Comparison of ENCODE assay signal across 21 mouse cellular contexts in the genomic region with DNA sequence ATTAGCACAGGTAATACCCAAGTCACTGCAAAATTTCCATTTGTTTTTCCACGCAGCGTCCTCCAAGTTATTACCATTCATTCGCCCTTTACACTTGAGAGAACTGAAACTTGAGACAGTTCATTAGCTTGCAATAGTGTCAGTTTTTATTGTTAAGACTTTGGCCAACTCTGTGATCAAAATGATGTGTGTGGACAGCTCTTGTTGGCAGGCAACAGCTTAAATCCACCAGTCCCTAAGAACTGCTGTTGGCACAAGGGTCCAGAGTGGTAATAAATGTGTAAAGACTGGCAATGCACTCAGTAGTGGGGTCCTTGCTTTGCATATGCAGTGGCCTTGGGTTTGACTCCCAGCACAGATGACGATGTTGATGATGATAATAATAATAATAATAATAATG. TPM values are rescaled to one million over a fixed set of nuclear protein-coding genes. Genes with fewer than 3 reads are reported as not detected.
"Had no signal": no experiment of that assay in that cellular context is flagged by ENCODE, and none has a peak within 500 bp of the region (broad histone marks: within the 10 kb centered on the region; RNA-seq: fewer than 3 reads in every experiment).

No protein-coding gene starts in this region.

- H3K4me2 ChIP-seq: lung, embryonic 14.5 days; midbrain, embryonic 12.5 days; neural tube, embryonic 13.5 days; neural tube, embryonic 15.5 days; stomach, embryonic 15.5 days had no signal

- DNase-seq: lung, adult 18-20 months; lung, embryonic 14.5 days; lung, postnatal 10 days; lung, postnatal 4 days; midbrain, embryonic 14.5 days; retina, postnatal 1 day; right cerebral cortex, adult 18-20 months; right cerebral cortex, postnatal 25 days; right cerebral cortex, postnatal 4 days; spleen, adult 18-20 months; thymus, adult 2 months; thymus, postnatal 25 days; thymus, postnatal 4 days had no signal

- H3K4me3 ChIP-seq: midbrain, embryonic 12.5 days; myocyte; neural tube, embryonic 13.5 days; neural tube, embryonic 15.5 days; stomach, embryonic 15.5 days had no signal

- H3K9me3 ChIP-seq: midbrain, embryonic 12.5 days; neural tube, embryonic 13.5 days; neural tube, embryonic 15.5 days; stomach, embryonic 15.5 days had no signal

- H3K9ac ChIP-seq: lung, embryonic 14.5 days; midbrain, embryonic 12.5 days; neural tube, embryonic 13.5 days; neural tube, embryonic 15.5 days; stomach, embryonic 15.5 days had no signal

- ATAC-seq: midbrain, embryonic 16.5 days had no signal

- H3K27me3 ChIP-seq: midbrain, embryonic 12.5 days; neural tube, embryonic 13.5 days; neural tube, embryonic 15.5 days; stomach, embryonic 15.5 days had no signal

- H3K4me1 ChIP-seq: midbrain, embryonic 12.5 days; neural tube, embryonic 13.5 days; neural tube, embryonic 15.5 days; stomach, embryonic 15.5 days had no signal

- H3K27ac ChIP-seq: midbrain, embryonic 12.5 days; neural tube, embryonic 13.5 days; neural tube, embryonic 15.5 days; stomach, embryonic 15.5 days; stomach, postnatal 0 days had no signal

- H3K36me3 ChIP-seq: neural tube, embryonic 13.5 days; neural tube, embryonic 15.5 days; stomach, embryonic 15.5 days had no signal

RNA-seq across cellular contexts. Expression of gene Tnfaip6, which starts 14.5 kb away (rescaled TPM):
- total RNA-seq: megakaryocyte-erythroid progenitor cell, adult 5-6 weeks had no signal
